Mouse (Mus musculus) brain, embryonic 14.5 days (tissue): ENCODE data around the gene Atp2c2.

Source experiments
- CTCF ChIP-seq: fragments of 200-500 bp; IDR thresholded peaks from 2 replicates; pipeline ENCODE4 v1.5.1; 2012; ENCODE audit warnings: inconsistent platforms, mild to moderate bottlenecking, moderate library complexity, borderline replicate concordance; ENCODE audit not compliant: insufficient read depth, insufficient read length; ENCODE audit errors: extremely low read depth
- POLR2A ChIP-seq: fragments of 200-500 bp; IDR thresholded peaks from 2 replicates; pipeline ENCODE4 v1.6.1; 2012; ENCODE audit warnings: mild to moderate bottlenecking, inconsistent platforms, borderline replicate concordance; ENCODE audit not compliant: poor library complexity, insufficient read depth, insufficient read length, severe bottlenecking; ENCODE audit errors: extremely low read depth

DNA sequence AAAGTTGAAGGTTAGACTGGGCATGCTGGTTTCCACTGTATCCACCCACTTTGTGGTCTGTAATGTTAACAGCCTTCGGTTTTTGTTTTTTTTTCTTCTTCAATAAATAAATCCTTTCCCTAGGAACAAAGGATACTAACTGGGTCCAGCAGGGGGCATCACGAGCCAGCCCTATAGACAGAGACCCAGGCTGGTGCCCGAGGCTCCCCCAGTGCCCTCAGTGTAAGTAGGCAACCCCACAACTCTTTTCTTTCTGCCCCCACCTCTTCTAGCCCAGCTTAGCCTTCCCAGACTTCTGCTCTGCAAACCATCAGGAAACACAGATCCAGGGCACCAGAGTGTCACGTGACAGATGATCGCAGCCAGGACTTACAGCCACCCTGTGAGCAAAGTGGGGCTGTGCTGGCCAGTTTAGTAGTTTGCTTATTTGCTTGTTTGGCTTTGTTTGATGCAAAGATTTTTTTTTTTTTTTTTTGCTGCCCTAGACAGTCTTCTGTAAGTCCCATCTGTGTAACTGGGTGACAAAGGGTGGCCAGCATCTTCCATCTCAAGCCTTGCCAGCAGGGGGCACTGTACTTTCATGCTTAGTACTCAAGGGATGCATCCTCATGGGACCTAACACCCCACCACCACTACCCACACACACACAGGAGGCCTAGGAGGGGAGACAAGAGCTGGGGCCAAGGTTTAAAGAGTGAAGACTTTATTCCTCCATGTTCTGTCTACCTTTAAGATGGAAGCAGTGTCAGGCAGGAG, 42.9 kb upstream of the Atp2c2 start:
- TF ChIP-seq CTCF (peak; percentile 24; the same call in 1 of the 2 replicates), POLR2A (no peak)
